Mouse (Mus musculus) limb, embryonic 11.5 days (tissue): ENCODE data around the gene Prelp. TPM values are rescaled to one million over a fixed set of nuclear protein-coding genes. Genes with fewer than 3 reads are reported as not detected.

Experiments used
- ATAC-seq: fragments of 200-750 bp; cut with Nextera tagmentation; 2 replicates; pipeline ENCODE4 v1.8.0; 2017; ENCODE audit warnings: low read depth; ENCODE audit not compliant: insufficient number of reproducible peaks, low FRiP score, low TSS enrichment
- DNase-seq: peaks from one replicate; pipeline ENCODE4 v3.0.0-alpha.2; 2015; ENCODE audit warnings: low spot score
- H3K27ac ChIP-seq: fragments of 300-500 bp; sonication (generic); replicated peaks from 2 replicates; pipeline ENCODE4 v1.5.1; 2014; ENCODE audit warnings: low read depth, mild to moderate bottlenecking, low read length
- H3K27me3 ChIP-seq: fragments of 300-500 bp; sonication (generic); 2 replicates; pipeline ENCODE4 v1.6.1; 2014; ENCODE audit warnings: mild to moderate bottlenecking, low read length, mixed read lengths; ENCODE audit not compliant: control insufficient read depth, insufficient read depth
- H3K36me3 ChIP-seq: fragments of 300-500 bp; sonication (generic); 2 replicates; pipeline ENCODE4 v1.6.1; 2014; ENCODE audit warnings: mild to moderate bottlenecking, low read length, moderate library complexity, mixed read lengths; ENCODE audit not compliant: control insufficient read depth, insufficient read depth
- H3K4me1 ChIP-seq: fragments of 300-500 bp; sonication (generic); 2 replicates; pipeline ENCODE4 v1.6.1; 2014; ENCODE audit warnings: low read length, mixed read lengths; ENCODE audit not compliant: control insufficient read depth, insufficient read depth
- H3K4me2 ChIP-seq: fragments of 300-500 bp; sonication (generic); 2 replicates; pipeline ENCODE4 v1.6.1; 2014; ENCODE audit warnings: low read depth, mild to moderate bottlenecking, moderate library complexity; ENCODE audit not compliant: severe bottlenecking
- H3K4me3 ChIP-seq: fragments of 300-500 bp; sonication (generic); 2 replicates; pipeline ENCODE4 v1.5.1; 2014; ENCODE audit warnings: low read depth, low read length
- H3K9ac ChIP-seq: fragments of 300-500 bp; sonication (generic); 2 replicates; pipeline ENCODE4 v1.6.1; 2014; ENCODE audit warnings: mild to moderate bottlenecking, low read length
- H3K9me3 ChIP-seq: fragments of 300-500 bp; sonication (generic); 2 replicates; pipeline ENCODE4 v1.6.1; 2016; ENCODE audit warnings: low read length; ENCODE audit not compliant: control insufficient read depth
- WGBS: fragments of 180-500 bp; shearing (Covaris S2); extraction: QIAGEN DNeasy Blood & Tissue Kit; methylation state at CpG from one replicate; pipeline ENCODE4 v1.1.7; 2014; 5-methylcytosine and 5-hydroxymethylcytosine counted together
- polyA plus RNA-seq: library from polyadenylated mRNA; unstranded; fragments of >200 nt; fragmentation: Nextera tagmentation; extraction: Ambion mirVana; gene quantifications from 2 replicates; pipeline ENCODE4 v1.2.1, GENCODE M21; 2014

Gene Prelp
- polyA plus RNA-seq, 1 experiment from 2014 or later = 1.5 TPM

- Histone ChIP-seq H3K4me2 (no peak overlapping the region), H3K4me1 (0 out of 2 replicates have a peak, but pooled peaks cover 6% of the 10 kb centered on the region), H3K4me3 (no peak overlapping the region), H3K27me3 (no peaks in the 10 kb centered on the region), H3K9me3 (no peaks in the 10 kb centered on the region), H3K9ac (no peak overlapping the region), H3K36me3 (no peaks in the 10 kb centered on the region), H3K27ac (no peak overlapping the region)
- ATAC-seq (no peak), DNase-seq (no peak)
- WGBS = 93% methylated on average over 3 of the region's 3 CpGs
Observed at GRCm38 (mm10) chr1:133925223-133925622, 4.0 kb upstream of the Prelp start.

DNA sequence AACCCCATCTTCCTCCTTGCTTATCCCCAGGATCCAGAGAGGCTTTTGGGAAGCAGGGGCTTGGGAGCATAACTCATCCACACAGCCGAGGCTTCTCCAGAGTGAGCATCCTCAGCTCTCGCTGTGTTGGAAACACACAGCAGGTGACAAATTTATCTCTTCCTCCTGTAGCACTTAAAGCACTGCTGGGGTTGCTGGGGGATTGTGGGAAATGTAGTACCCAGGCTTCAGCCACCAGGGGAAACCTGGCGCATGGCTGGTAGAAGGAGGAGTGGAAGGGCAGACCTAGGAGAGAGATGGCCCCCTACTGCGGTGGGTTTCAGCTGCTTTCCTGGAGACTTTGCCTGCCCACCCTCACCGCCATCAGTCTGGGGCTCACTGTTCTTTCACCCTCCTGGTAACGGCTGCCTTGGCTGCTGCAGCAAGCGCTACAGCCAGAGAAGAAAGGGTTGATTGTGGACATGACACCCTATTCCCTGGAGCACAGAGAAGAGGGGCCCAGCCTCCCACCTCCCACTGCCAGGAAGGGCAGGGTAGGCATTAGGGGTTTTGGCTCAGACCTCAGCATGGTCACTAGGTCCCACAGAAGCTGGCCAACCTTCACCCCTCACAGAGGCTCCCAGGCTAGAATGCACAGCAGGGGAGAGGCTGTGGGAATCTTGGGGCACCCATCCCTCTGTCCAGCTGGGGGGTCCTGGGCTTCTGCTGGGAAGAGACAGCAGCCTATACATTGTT lies 3.1 kb upstream of the Prelp start:
- Histone ChIP-seq H3K4me3 (no peak overlapping the region), H3K27me3 (no peaks in the 10 kb centered on the region), H3K4me2 (no peak overlapping the region), H3K4me1 (0 out of 2 replicates have a peak, but pooled peaks cover 6% of the 10 kb centered on the region), H3K27ac (no peak overlapping the region), H3K36me3 (no peaks in the 10 kb centered on the region), H3K9me3 (no peaks in the 10 kb centered on the region), H3K9ac (no peak overlapping the region)
- 30% methylated on average over 7 of the region's 7 CpGs for WGBS
- peak; percentile 45 for DNase-seq
- ATAC-seq = no peak

DNA sequence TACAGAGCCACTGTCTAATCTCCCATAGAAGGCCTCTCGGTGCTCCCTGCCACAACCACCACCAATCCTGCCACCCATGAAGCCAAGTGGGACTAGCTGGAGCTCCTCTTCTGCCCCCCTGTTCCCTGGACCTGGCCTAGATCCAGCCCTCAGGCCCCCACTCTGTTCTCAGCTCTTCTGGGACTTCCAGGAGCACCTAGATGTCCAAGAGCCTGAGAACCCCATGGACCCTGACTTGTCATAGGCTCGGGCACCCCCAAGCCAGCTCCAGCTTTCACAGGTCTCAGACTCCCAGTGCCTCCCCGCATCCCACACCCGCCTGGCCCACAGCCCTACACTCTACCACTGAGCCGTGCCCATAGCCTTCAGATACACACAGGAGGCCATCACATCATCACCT lies 1.9 kb upstream of the Prelp start:
- Histone ChIP-seq H3K4me1 (0 out of 2 replicates have a peak, but pooled peaks cover 7% of the 10 kb centered on the region), H3K4me3 (no peak overlapping the region), H3K9me3 (no peaks in the 10 kb centered on the region), H3K27me3 (no peaks in the 10 kb centered on the region), H3K4me2 (no peak overlapping the region), H3K36me3 (no peaks in the 10 kb centered on the region), H3K9ac (no peak overlapping the region), H3K27ac (no peak overlapping the region)
- WGBS = 94% methylated on average over 5 of the region's 5 CpGs
- DNase-seq (no peak), ATAC-seq (no peak)

DNA sequence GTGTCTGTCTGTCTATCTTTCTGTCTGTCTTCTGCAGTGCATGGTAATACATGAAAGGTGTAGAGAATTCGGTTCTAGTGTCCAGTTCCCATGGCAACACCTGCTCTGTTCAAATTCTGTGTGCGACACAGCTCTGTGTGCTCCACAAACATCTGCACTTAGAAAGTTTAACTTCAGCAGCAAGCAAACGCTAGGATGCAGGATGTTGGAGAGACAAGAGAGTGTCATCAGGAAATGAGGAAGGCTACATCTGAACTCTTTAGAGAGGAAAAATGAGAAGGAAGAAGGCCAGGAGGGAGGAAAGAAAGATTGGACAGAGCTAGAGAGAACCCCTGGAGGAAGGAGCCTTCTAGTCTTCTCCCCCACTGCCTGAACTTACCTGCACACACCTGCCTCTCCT lies 338 bp downstream of the Prelp start:
- DNase-seq (no peak), ATAC-seq (no peak)
- Histone ChIP-seq H3K27ac (no peak overlapping the region), H3K9me3 (no peaks in the 10 kb centered on the region), H3K4me1 (0 out of 2 replicates have a peak, but pooled peaks cover 10% of the 10 kb centered on the region), H3K4me3 (no peak overlapping the region), H3K27me3 (no peaks in the 10 kb centered on the region), H3K4me2 (no peak overlapping the region), H3K36me3 (no peaks in the 10 kb centered on the region), H3K9ac (no peak overlapping the region)
- WGBS = 53% methylated on average over 3 of the region's 3 CpGs

GRCm38 (mm10) chr1:133920401-133920800 lies 813 bp downstream of the Prelp start:
- no peak for DNase-seq
- H3K36me3 ChIP-seq = no peaks in the 10 kb centered on the region
- 0 out of 2 replicates have a peak, but pooled peaks cover 10% of the 10 kb centered on the region for H3K4me1 ChIP-seq
- no peak overlapping the region for H3K4me3 ChIP-seq
- no peak overlapping the region for H3K9ac ChIP-seq
- no peaks in the 10 kb centered on the region for H3K27me3 ChIP-seq
- H3K9me3 ChIP-seq = no peaks in the 10 kb centered on the region
- WGBS = 79% methylated on average over 3 of the region's 3 CpGs
- H3K4me2 ChIP-seq = no peak overlapping the region
- no peak for ATAC-seq
- H3K27ac ChIP-seq = no peak overlapping the region

DNA sequence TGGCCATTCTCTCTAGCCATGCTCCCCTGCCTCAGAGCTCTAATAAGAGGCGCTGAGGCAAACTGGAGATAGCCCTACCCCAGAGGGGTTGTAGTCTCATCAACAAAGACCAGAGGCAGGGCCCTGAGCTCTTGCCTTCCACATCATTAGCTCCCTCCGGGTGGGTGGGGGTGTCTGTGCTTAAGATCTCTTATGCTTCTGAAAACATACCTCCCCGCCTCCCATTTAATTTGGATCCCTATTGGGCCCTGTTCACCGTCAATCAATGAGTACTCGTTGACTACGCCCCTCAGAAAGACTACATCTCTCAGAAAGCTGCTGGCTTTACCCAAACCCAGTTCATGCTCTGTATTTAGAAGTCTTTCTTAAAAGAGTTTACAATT lies 3.1 kb downstream of the Prelp start:
- H3K36me3 ChIP-seq = no peaks in the 10 kb centered on the region
- no peaks in the 10 kb centered on the region for H3K27me3 ChIP-seq
- WGBS = 51% methylated on average over 6 of the region's 6 CpGs
- no peak overlapping the region for H3K27ac ChIP-seq
- no peaks in the 10 kb centered on the region for H3K9me3 ChIP-seq
- no peak overlapping the region; the same call in 1 of the 2 replicates for H3K4me2 ChIP-seq
- 0 out of 2 replicates have a peak, but pooled peaks cover 10% of the 10 kb centered on the region for H3K4me1 ChIP-seq
- H3K9ac ChIP-seq = no peak overlapping the region
- H3K4me3 ChIP-seq = no peak overlapping the region
- ATAC-seq = no peak
- DNase-seq = no peak

- ATAC-seq (no peak), DNase-seq (peak; percentile 30)
- 0 out of 2 replicates have a peak, but pooled peaks cover 10% of the 10 kb centered on the region for H3K4me1 ChIP-seq
- H3K27ac ChIP-seq = no peak overlapping the region
- no peaks in the 10 kb centered on the region for H3K27me3 ChIP-seq
- no peaks in the 10 kb centered on the region for H3K36me3 ChIP-seq
- no peak overlapping the region for H3K9ac ChIP-seq
- no peak overlapping the region; the same call in 1 of the 2 replicates for H3K4me2 ChIP-seq
- no peak overlapping the region for H3K4me3 ChIP-seq
- H3K9me3 ChIP-seq = no peaks in the 10 kb centered on the region
- whole genome bisulfite sequencing = 28% methylated on average over 11 of the region's 11 CpGs
Observed at GRCm38 (mm10) chr1:133917456-133918087, 3.6 kb downstream of the Prelp start.

DNA sequence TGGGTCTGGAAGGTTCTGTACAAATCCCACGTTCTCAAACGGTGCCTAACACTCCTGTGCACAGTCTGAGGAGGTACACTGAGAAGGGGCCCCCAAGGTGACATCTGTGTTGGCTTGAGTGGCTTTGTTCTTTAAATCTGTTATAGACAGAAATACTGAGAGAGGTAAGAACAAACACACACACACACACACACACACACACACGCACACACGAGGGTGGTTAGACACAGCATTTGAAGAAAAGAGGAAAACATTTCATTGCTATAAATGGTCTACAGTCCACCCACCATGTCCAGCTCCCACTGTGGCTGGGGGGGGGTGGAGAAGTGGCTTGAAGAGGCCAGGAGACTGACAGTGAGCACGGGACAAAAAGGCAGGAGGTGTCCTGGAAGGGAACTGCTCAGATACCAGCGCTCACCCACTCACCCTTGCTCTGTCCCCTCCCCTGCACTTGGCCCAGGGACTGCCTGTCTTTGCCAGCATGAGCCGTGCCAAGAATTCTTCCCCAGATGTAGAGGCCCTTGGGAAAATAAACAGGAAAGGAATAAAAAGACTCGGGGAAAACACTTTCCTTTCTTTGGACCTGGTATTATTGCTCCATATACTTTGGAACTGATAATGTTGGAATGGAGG lies 5.4 kb downstream of the Prelp start:
- WGBS = 70% methylated on average over 8 of the region's 8 CpGs
- H3K9ac ChIP-seq = no peak overlapping the region

More for the DNA sequence above, 5.4 kb downstream of the Prelp start:
- no peaks in the 10 kb centered on the region for H3K9me3 ChIP-seq
- H3K36me3 ChIP-seq = no peaks in the 10 kb centered on the region
- no peaks in the 10 kb centered on the region for H3K27me3 ChIP-seq
- no peak overlapping the region for H3K4me3 ChIP-seq
- ATAC-seq (no peak), DNase-seq (no peak)
- H3K4me2 ChIP-seq = no peak overlapping the region
- no peak overlapping the region for H3K27ac ChIP-seq
- H3K4me1 ChIP-seq = 0 out of 2 replicates have a peak, but pooled peaks cover 4% of the 10 kb centered on the region
